Mouse (Mus musculus): ENCODE measurements around the gene Synj2. TPM values are rescaled to one million over a fixed set of nuclear protein-coding genes. Genes with fewer than 3 reads are reported as not detected.

The Synj2 gene
- total RNA-seq, 2 experiments from 2014 or later: 28.2 to 34.1 TPM

- DNase-seq: peak in 1 of 2 experiments; percentile 56
- intact Hi-C loops (cut with DNase I): no loop called here
These were observed 55.5 kb downstream of the Synj2 start for GRCm38 (mm10) chr17:5996589-5996988.

GRCm38 (mm10) chr17:5997380-5998234 is 56.5 kb downstream of the Synj2 start:
- peak; percentile 85 to 90 for DNase-seq
- intact Hi-C loops (cut with DNase I): no loop called here

- no peak for DNase-seq
- intact Hi-C loops (cut with DNase I): no loop called here
These were observed 57.1 kb downstream of the Synj2 start for GRCm38 (mm10) chr17:5998235-5998500.

- intact Hi-C loops (cut with DNase I): no loop called here
- no peak for DNase-seq
These were observed 58.0 kb downstream of the Synj2 start for GRCm38 (mm10) chr17:5999039-5999543.

GRCm38 (mm10) chr17:6000864-6001319 is 59.8 kb downstream of the Synj2 start:
- intact Hi-C loops (cut with DNase I): no loop called here
- DNase-seq: peak; percentile 62 to 65

- intact Hi-C loops (cut with DNase I): no loop called here
- no peak for DNase-seq
These were observed 60.3 kb downstream of the Synj2 start for GRCm38 (mm10) chr17:6001389-6001788.

GRCm38 (mm10) chr17:6001836-6002235 is 60.8 kb downstream of the Synj2 start:
- no peak for DNase-seq
- intact Hi-C loops (cut with DNase I): no loop called here

GRCm38 (mm10) chr17:6002563-6002962 is 61.5 kb downstream of the Synj2 start:
- intact Hi-C loops (cut with DNase I): no loop called here
- no peak for DNase-seq

GRCm38 (mm10) chr17:6003661-6004060 is 62.6 kb downstream of the Synj2 start:
- no peak for DNase-seq
- intact Hi-C loops (cut with DNase I): no loop called here

- no peak for DNase-seq
- intact Hi-C loops (cut with DNase I): no loop called here
These were observed 64.2 kb downstream of the Synj2 start for GRCm38 (mm10) chr17:6005246-6005637.

GRCm38 (mm10) chr17:6005638-6006471 is 64.8 kb downstream of the Synj2 start:
- DNase-seq: peak; percentile 86
- intact Hi-C loops (cut with DNase I): no loop called here

- DNase-seq: no peak
- intact Hi-C loops (cut with DNase I): no loop called here
These were observed 66.2 kb downstream of the Synj2 start for GRCm38 (mm10) chr17:6007101-6007780.

- DNase-seq: no peak
- intact Hi-C loops (cut with DNase I): no loop called here
These were observed 66.8 kb downstream of the Synj2 start for GRCm38 (mm10) chr17:6007902-6008301.

- intact Hi-C loops (cut with DNase I): no loop called here
- no peak for DNase-seq
These were observed 67.5 kb downstream of the Synj2 start for GRCm38 (mm10) chr17:6008590-6008989.

- intact Hi-C loops (cut with DNase I): no loop called here
- no peak for DNase-seq
These were observed 68.5 kb downstream of the Synj2 start for GRCm38 (mm10) chr17:6009606-6010005.

GRCm38 (mm10) chr17:6013079-6013478 is 72.0 kb downstream of the Synj2 start:
- no peak for DNase-seq
- intact Hi-C loops (cut with DNase I): no loop called here

GRCm38 (mm10) chr17:6014985-6015384 is 73.9 kb downstream of the Synj2 start:
- no peak for DNase-seq
- intact Hi-C loops (cut with DNase I): no loop called here

- intact Hi-C loops (cut with DNase I): loop anchor here (2.0 kb wide), 1 partner anchor 39 kb away; no protein-coding TSS in a partner anchor
- DNase-seq: peak; percentile 67 to 68
These were observed 75.2 kb downstream of the Synj2 start for GRCm38 (mm10) chr17:6016213-6016780.

GRCm38 (mm10) chr17:6017268-6017667 is 76.2 kb downstream of the Synj2 start:
- intact Hi-C loops (cut with DNase I): loop anchor here (2.0 kb wide), 1 partner anchor 40 kb away; no protein-coding TSS in a partner anchor
- DNase-seq: peak in 1 of 2 experiments; percentile 32

GRCm38 (mm10) chr17:6018348-6018747 is 77.3 kb downstream of the Synj2 start:
- no peak for DNase-seq
- intact Hi-C loops (cut with DNase I): no loop called here
